Mouse (Mus musculus) spleen, adult 2 months (tissue): Measurements from ENCODE around the gene Klf7.

Experiments
- CTCF ChIP-seq: fragments of 200-500 bp; IDR thresholded peaks from 2 replicates; pipeline ENCODE4 v1.5.1; 2011; ENCODE audit warnings: mild to moderate bottlenecking, inconsistent platforms; ENCODE audit not compliant: insufficient read depth, insufficient read length, insufficient replicate concordance; ENCODE audit errors: extremely low read depth
- POLR2A ChIP-seq: fragments of 200-500 bp; IDR thresholded peaks from 2 replicates; pipeline ENCODE4 v1.6.1; 2011; ENCODE audit warnings: low read depth, low read length, inconsistent platforms

- TF ChIP-seq CTCF (no peak), POLR2A (no peak)
Measured at GRCm38 (mm10) chr1:64014091-64014490, 108.0 kb downstream of the Klf7 start.
